Mouse (Mus musculus) regulatory T cell (primary cell): Measurements from ENCODE around the gene Kif27.

Source experiments
- in situ Hi-C: fragments of 300-600 bp; cut with MboI, MseI; formaldehyde crosslinking; loops from one replicate; pipeline ENCODE4 v1.15.1; 2025; ENCODE audit warnings: high pct_unique_total_duplicates

Kif27 gene

GRCm38 (mm10) chr13:58281936-58282335, 77.0 kb downstream of the Kif27 start:
- in situ Hi-C loops: no loop called here

GRCm38 (mm10) chr13:58280528-58280927, 78.4 kb downstream of the Kif27 start:
- in situ Hi-C loops: no loop called here

GRCm38 (mm10) chr13:58276256-58276655, 82.7 kb downstream of the Kif27 start:
- in situ Hi-C loops: no loop called here

GRCm38 (mm10) chr13:58275599-58275998, 83.3 kb downstream of the Kif27 start, which contains the start of gene Gkap1:
Gkap1 (minus strand) TSS chr13:58275699.
- in situ Hi-C loops: no loop called here

- in situ Hi-C loops: no loop called here
Observed at GRCm38 (mm10) chr13:58275076-58275475, 83.8 kb downstream of the Kif27 start.

GRCm38 (mm10) chr13:58274259-58274991, 84.5 kb downstream of the Kif27 start:
- in situ Hi-C loops: no loop called here

GRCm38 (mm10) chr13:58273411-58274258, 85.3 kb downstream of the Kif27 start:
- in situ Hi-C loops: no loop called here

- in situ Hi-C loops: no loop called here
Observed at GRCm38 (mm10) chr13:58266864-58267263, 92.1 kb downstream of the Kif27 start.

- in situ Hi-C loops: no loop called here
Observed at GRCm38 (mm10) chr13:58263546-58263945, 95.4 kb downstream of the Kif27 start.

- in situ Hi-C loops: no loop called here
Observed at GRCm38 (mm10) chr13:58261674-58262073, 97.2 kb downstream of the Kif27 start.

GRCm38 (mm10) chr13:58253268-58253667, 105.7 kb downstream of the Kif27 start:
- in situ Hi-C loops: no loop called here

GRCm38 (mm10) chr13:58248957-58249356, 110.0 kb downstream of the Kif27 start:
- in situ Hi-C loops: no loop called here
